Mouse (Mus musculus): ENCODE results near the gene Sox13. TPM values are rescaled to one million over a fixed set of nuclear protein-coding genes. Genes with fewer than 3 reads are reported as not detected.

The Sox13 gene
- polyA plus RNA-seq, 1 experiment = 5.7 TPM

GRCm38 (mm10) chr1:133446291-133446690, 22.1 kb upstream of the Sox13 start:
- TF ChIP-seq POLR2A (IDR thresholded peaks at IDR 0.05; ENCODE audit: control insufficient read depth, low read depth, low read length) (no peak), CTCF (IDR thresholded peaks at IDR 0.05; ENCODE audit: control insufficient read depth, insufficient read depth, insufficient replicate concordance, low read depth, low read length) (no peak)
- H3K27ac ChIP-seq (ENCODE audit: control insufficient read depth, insufficient read depth, low read depth, low read length) = no peak overlapping the region
- H3K4me1 ChIP-seq (ENCODE audit: control insufficient read depth, insufficient read depth, low read length) = peaks cover 2% of the 10 kb centered on the region; the same call in 1 of the 2 replicates
- no peaks in the 10 kb centered on the region for H3K27me3 ChIP-seq (ENCODE audit: control insufficient read depth, insufficient read depth, low read length)
- no peak overlapping the region for H3K4me3 ChIP-seq (ENCODE audit: control insufficient read depth, low read depth, low read length)
- H3K36me3 ChIP-seq (ENCODE audit: control insufficient read depth, insufficient read depth, low read length) = no peaks in the 10 kb centered on the region

- Histone ChIP-seq H3K27me3 (ENCODE audit: control insufficient read depth, insufficient read depth, low read length) (no peaks in the 10 kb centered on the region), H3K4me3 (ENCODE audit: control insufficient read depth, low read depth, low read length) (no peak overlapping the region), H3K27ac (ENCODE audit: control insufficient read depth, insufficient read depth, low read depth, low read length) (no peak overlapping the region), H3K36me3 (ENCODE audit: control insufficient read depth, insufficient read depth, low read length) (no peaks in the 10 kb centered on the region), H3K4me1 (ENCODE audit: control insufficient read depth, insufficient read depth, low read length) (peaks cover 2% of the 10 kb centered on the region; the same call in 1 of the 2 replicates)
- no peak for TF ChIP-seq POLR2A (IDR thresholded peaks at IDR 0.05; ENCODE audit: control insufficient read depth, low read depth, low read length)
- TF ChIP-seq CTCF (IDR thresholded peaks at IDR 0.05; ENCODE audit: control insufficient read depth, insufficient read depth, insufficient replicate concordance, low read depth, low read length) = no peak
Measured at GRCm38 (mm10) chr1:133444315-133444714, 20.1 kb upstream of the Sox13 start.

GRCm38 (mm10) chr1:133437916-133438683, 13.9 kb upstream of the Sox13 start:
- Histone ChIP-seq H3K27ac (ENCODE audit: control insufficient read depth, insufficient read depth, low read depth, low read length) (no peak overlapping the region), H3K4me1 (ENCODE audit: control insufficient read depth, insufficient read depth, low read length) (peaks cover 14% of the 10 kb centered on the region), H3K36me3 (ENCODE audit: control insufficient read depth, insufficient read depth, low read length) (no peaks in the 10 kb centered on the region), H3K4me3 (ENCODE audit: control insufficient read depth, low read depth, low read length) (no peak overlapping the region), H3K27me3 (ENCODE audit: control insufficient read depth, insufficient read depth, low read length) (no peaks in the 10 kb centered on the region)
- TF ChIP-seq POLR2A (IDR thresholded peaks at IDR 0.05; ENCODE audit: control insufficient read depth, low read depth, low read length) = no peak
- TF ChIP-seq CTCF (IDR thresholded peaks at IDR 0.05; ENCODE audit: control insufficient read depth, insufficient read depth, insufficient replicate concordance, low read depth, low read length) = no peak

GRCm38 (mm10) chr1:133434756-133435112, 10.6 kb upstream of the Sox13 start:
- Histone ChIP-seq H3K36me3 (ENCODE audit: control insufficient read depth, insufficient read depth, low read length) (no peaks in the 10 kb centered on the region), H3K4me1 (ENCODE audit: control insufficient read depth, insufficient read depth, low read length) (peaks cover 14% of the 10 kb centered on the region)

GRCm38 (mm10) chr1:133434018-133434755, 10.0 kb upstream of the Sox13 start:
- Histone ChIP-seq H3K4me3 (ENCODE audit: control insufficient read depth, low read depth, low read length) (peak overlapping the region; percentile 31), H3K27ac (ENCODE audit: control insufficient read depth, insufficient read depth, low read depth, low read length) (no peak overlapping the region), H3K27me3 (ENCODE audit: control insufficient read depth, insufficient read depth, low read length) (no peaks in the 10 kb centered on the region), H3K36me3 (ENCODE audit: control insufficient read depth, insufficient read depth, low read length) (no peaks in the 10 kb centered on the region), H3K4me1 (ENCODE audit: control insufficient read depth, insufficient read depth, low read length) (peaks cover 14% of the 10 kb centered on the region)
- TF ChIP-seq POLR2A (IDR thresholded peaks at IDR 0.05; ENCODE audit: control insufficient read depth, low read depth, low read length) (no peak), CTCF (IDR thresholded peaks at IDR 0.05; ENCODE audit: control insufficient read depth, insufficient read depth, insufficient replicate concordance, low read depth, low read length) (no peak)

More at GRCm38 (mm10) chr1:133434756-133435112, 10.6 kb upstream of the Sox13 start:
- TF ChIP-seq CTCF (IDR thresholded peaks at IDR 0.05; ENCODE audit: control insufficient read depth, insufficient read depth, insufficient replicate concordance, low read depth, low read length) (no peak), POLR2A (IDR thresholded peaks at IDR 0.05; ENCODE audit: control insufficient read depth, low read depth, low read length) (no peak)
- H3K27me3 ChIP-seq (ENCODE audit: control insufficient read depth, insufficient read depth, low read length) = no peaks in the 10 kb centered on the region
- no peak overlapping the region for H3K27ac ChIP-seq (ENCODE audit: control insufficient read depth, insufficient read depth, low read depth, low read length)
- peak overlapping the region; percentile 37 for H3K4me3 ChIP-seq (ENCODE audit: control insufficient read depth, low read depth, low read length)

- H3K27ac ChIP-seq (ENCODE audit: control insufficient read depth, insufficient read depth, low read depth, low read length) = no peak overlapping the region
- TF ChIP-seq POLR2A (IDR thresholded peaks at IDR 0.05; ENCODE audit: control insufficient read depth, low read depth, low read length) (no peak), CTCF (IDR thresholded peaks at IDR 0.05; ENCODE audit: control insufficient read depth, insufficient read depth, insufficient replicate concordance, low read depth, low read length) (no peak)
Measured at GRCm38 (mm10) chr1:133432566-133432965, 8.4 kb upstream of the Sox13 start.

GRCm38 (mm10) chr1:133431133-133431532, 7.0 kb upstream of the Sox13 start:
- H3K36me3 ChIP-seq (ENCODE audit: control insufficient read depth, insufficient read depth, low read length) = no peaks in the 10 kb centered on the region
- TF ChIP-seq CTCF (IDR thresholded peaks at IDR 0.05; ENCODE audit: control insufficient read depth, insufficient read depth, insufficient replicate concordance, low read depth, low read length) = no peak
- no peak for TF ChIP-seq POLR2A (IDR thresholded peaks at IDR 0.05; ENCODE audit: control insufficient read depth, low read depth, low read length)
- H3K27ac ChIP-seq (ENCODE audit: control insufficient read depth, insufficient read depth, low read depth, low read length) = no peak overlapping the region
- H3K27me3 ChIP-seq (ENCODE audit: control insufficient read depth, insufficient read depth, low read length) = no peaks in the 10 kb centered on the region
- no peak overlapping the region for H3K4me3 ChIP-seq (ENCODE audit: control insufficient read depth, low read depth, low read length)
- H3K4me1 ChIP-seq (ENCODE audit: control insufficient read depth, insufficient read depth, low read length) = peaks cover 14% of the 10 kb centered on the region

More at GRCm38 (mm10) chr1:133432566-133432965, 8.4 kb upstream of the Sox13 start:
- H3K4me1 ChIP-seq (ENCODE audit: control insufficient read depth, insufficient read depth, low read length) = peaks cover 14% of the 10 kb centered on the region
- H3K27me3 ChIP-seq (ENCODE audit: control insufficient read depth, insufficient read depth, low read length) = no peaks in the 10 kb centered on the region
- no peaks in the 10 kb centered on the region for H3K36me3 ChIP-seq (ENCODE audit: control insufficient read depth, insufficient read depth, low read length)
- H3K4me3 ChIP-seq (ENCODE audit: control insufficient read depth, low read depth, low read length) = no peak overlapping the region

All from testis, adult 2 months (tissue).